Mouse (Mus musculus) intestine, embryonic 16.5 days (tissue): ENCODE data around the gene Rhox2h. TPM values are rescaled to one million over a fixed set of nuclear protein-coding genes. Genes with fewer than 3 reads are reported as not detected.
"Not testable (repeated sequence)": the region's sequence is repeated elsewhere in the genome, so short reads cannot be mapped to it uniquely, and the experiment has no call there.

Experiments
- ATAC-seq: fragments of 200-750 bp; cut with Nextera tagmentation; 2 replicates; pipeline ENCODE4 v1.8.0; 2017; ENCODE audit warnings: moderate TSS enrichment, moderate library complexity
- H3K27ac ChIP-seq: fragments of 300-500 bp; sonication (generic); 2 replicates; pipeline ENCODE4 v1.5.1; 2014; ENCODE audit warnings: mild to moderate bottlenecking, low read length
- H3K27me3 ChIP-seq: fragments of 300-500 bp; sonication (generic); replicated peaks from 2 replicates; pipeline ENCODE4 v1.6.1; 2014; ENCODE audit warnings: low read length, control low read depth, mixed read lengths; ENCODE audit not compliant: control insufficient read depth, insufficient read depth
- H3K36me3 ChIP-seq: fragments of 300-500 bp; sonication (generic); 2 replicates; pipeline ENCODE4 v1.6.1; 2014; ENCODE audit warnings: low read length, control low read depth; ENCODE audit not compliant: control insufficient read depth, insufficient read depth
- H3K4me1 ChIP-seq: fragments of 300-500 bp; sonication (generic); 2 replicates; pipeline ENCODE4 v1.6.1; 2014; ENCODE audit warnings: low read length, control low read depth, mixed read lengths; ENCODE audit not compliant: control insufficient read depth, insufficient read depth
- H3K4me2 ChIP-seq: fragments of 300-500 bp; sonication (generic); 2 replicates; pipeline ENCODE4 v1.6.1; 2014; ENCODE audit warnings: low read depth, low read length, control low read depth
- H3K4me3 ChIP-seq: fragments of 300-500 bp; sonication (generic); 2 replicates; pipeline ENCODE4 v1.5.1; 2014; ENCODE audit warnings: mild to moderate bottlenecking, low read length
- H3K9ac ChIP-seq: fragments of 300-500 bp; sonication (generic); 2 replicates; pipeline ENCODE4 v1.6.1; 2014; ENCODE audit warnings: low read depth, low read length
- H3K9me3 ChIP-seq: fragments of 300-500 bp; sonication (generic); 2 replicates; pipeline ENCODE4 v1.6.1; 2016; ENCODE audit warnings: low read length, control low read depth; ENCODE audit not compliant: control insufficient read depth
- WGBS: fragments of 180-500 bp; shearing (Covaris S2); extraction: QIAGEN DNeasy Blood & Tissue Kit; methylation state at CpG from one replicate; pipeline ENCODE4 v1.1.7; 2014; 5-methylcytosine and 5-hydroxymethylcytosine counted together
- polyA plus RNA-seq: library from polyadenylated mRNA; unstranded; fragments of >200 nt; fragmentation: Nextera tagmentation; extraction: Ambion mirVana; gene quantifications from 2 replicates; pipeline ENCODE4 v1.2.1, GENCODE M21; 2015

The Rhox2h gene
- not detected in 2 replicates for polyA plus RNA-seq

GRCm38 (mm10) chrX:37673177-37673576 is at the start of gene Rhox2h:
Gene Rhox2h (minus strand): TSS chrX:37673277.
- not testable (repeated sequence) for H3K4me1 ChIP-seq, H3K27me3 ChIP-seq, H3K4me2 ChIP-seq, H3K27ac ChIP-seq, H3K9ac ChIP-seq, H3K4me3 ChIP-seq, H3K9me3 ChIP-seq, H3K36me3 ChIP-seq, ATAC-seq
- WGBS, result 88% methylated on average over 8 of the region's 8 CpGs

GRCm38 (mm10) chrX:37701821-37702387 is 28.8 kb upstream of the Rhox2h start:
- Histone ChIP-seq H3K4me3 (no peak overlapping the region), H3K27ac (no peak overlapping the region), H3K9ac (no peak overlapping the region), H3K36me3 (no peaks in the 10 kb centered on the region), H3K4me2 (no peak overlapping the region), H3K4me1 (no peaks in the 10 kb centered on the region), H3K27me3 (no peaks in the 10 kb centered on the region), H3K9me3 (no peaks in the 10 kb centered on the region)
- WGBS, result 61% methylated on average over 3 of the region's 3 CpGs
- ATAC-seq, result peak; percentile 31; the same call in 1 of the 2 replicates

- Histone ChIP-seq H3K4me2 (no peak overlapping the region), H3K27ac (no peak overlapping the region), H3K36me3 (no peaks in the 10 kb centered on the region), H3K9me3 (no peaks in the 10 kb centered on the region), H3K9ac (no peak overlapping the region), H3K4me3 (no peak overlapping the region), H3K27me3 (no peaks in the 10 kb centered on the region), H3K4me1 (no peaks in the 10 kb centered on the region)
- ATAC-seq, result no peak
- 78% methylated on average over 2 of the region's 2 CpGs for WGBS
Measured at GRCm38 (mm10) chrX:37692261-37692660, 19.2 kb upstream of the Rhox2h start.

GRCm38 (mm10) chrX:37683031-37683715 is 10.1 kb upstream of the Rhox2h start:
- no peaks in the 10 kb centered on the region for H3K9me3 ChIP-seq
- no peak overlapping the region for H3K9ac ChIP-seq
- no peaks in the 10 kb centered on the region for H3K27me3 ChIP-seq
- H3K4me1 ChIP-seq, result no peaks in the 10 kb centered on the region
- 86% methylated on average over 24 of the region's 24 CpGs for WGBS
- ATAC-seq, result no peak
- no peak overlapping the region for H3K27ac ChIP-seq
- no peak overlapping the region for H3K4me3 ChIP-seq
- no peak overlapping the region for H3K4me2 ChIP-seq
- H3K36me3 ChIP-seq, result no peaks in the 10 kb centered on the region

- not testable (repeated sequence) for H3K4me3 ChIP-seq, H3K9ac ChIP-seq, H3K9me3 ChIP-seq, H3K27me3 ChIP-seq, H3K27ac ChIP-seq, ATAC-seq, H3K36me3 ChIP-seq, H3K4me1 ChIP-seq, H3K4me2 ChIP-seq
- WGBS, result 78% methylated on average over 1 of the region's 3 CpGs
Measured at GRCm38 (mm10) chrX:37668664-37669063, 4.4 kb downstream of the Rhox2h start, which contains the start of gene Rhox3h. Gene Rhox3h (minus strand): TSS chrX:37668764.

GRCm38 (mm10) chrX:37651227-37651626 is 21.9 kb downstream of the Rhox2h start, which contains the start of gene Rhox4g:
Gene Rhox4g (minus strand): TSS chrX:37651327.
- not testable (repeated sequence) for H3K4me3 ChIP-seq, H3K9ac ChIP-seq, H3K4me1 ChIP-seq, H3K4me2 ChIP-seq, H3K27ac ChIP-seq, ATAC-seq, H3K36me3 ChIP-seq, H3K9me3 ChIP-seq, H3K27me3 ChIP-seq
- 87% methylated on average over 16 of the region's 20 CpGs for WGBS

GRCm38 (mm10) chrX:37643370-37643769 is 29.7 kb downstream of the Rhox2h start, which contains the start of gene Rhox2g:
Gene Rhox2g (minus strand): TSS chrX:37643470.
- H3K4me1 ChIP-seq, H3K9ac ChIP-seq, H3K27me3 ChIP-seq, H3K4me2 ChIP-seq, ATAC-seq, H3K36me3 ChIP-seq, H3K9me3 ChIP-seq, H3K4me3 ChIP-seq, H3K27ac ChIP-seq: not testable (repeated sequence)
- WGBS, result 91% methylated on average over 6 of the region's 6 CpGs

GRCm38 (mm10) chrX:37628512-37628911 is 44.6 kb downstream of the Rhox2h start, which contains the start of gene Rhox3g:
Gene Rhox3g (minus strand): TSS chrX:37628612.
- 85% methylated on average over 2 of the region's 2 CpGs for WGBS
- H3K4me1 ChIP-seq, H3K36me3 ChIP-seq, H3K27me3 ChIP-seq, H3K4me3 ChIP-seq, H3K9me3 ChIP-seq, H3K4me2 ChIP-seq, H3K27ac ChIP-seq, H3K9ac ChIP-seq, ATAC-seq: not testable (repeated sequence)
